Mouse (Mus musculus) small intestine, adult 2 months (tissue): Measurements from ENCODE around the gene Kcnj5.

ENCODE experiments used
- CTCF ChIP-seq: fragments of 200-500 bp; IDR thresholded peaks from 2 replicates; pipeline ENCODE4 v1.5.1; 2012; ENCODE audit warnings: low read depth, mild to moderate bottlenecking, control low read depth, inconsistent platforms, low read length, moderate library complexity, mixed read lengths; ENCODE audit not compliant: insufficient replicate concordance, insufficient read length; ENCODE audit errors: extremely low read depth
- POLR2A ChIP-seq: fragments of 200-500 bp; IDR thresholded peaks from 2 replicates; pipeline ENCODE4 v1.6.1; 2012; ENCODE audit warnings: low read depth, mild to moderate bottlenecking, control low read depth, inconsistent platforms, low read length, moderate library complexity

DNA sequence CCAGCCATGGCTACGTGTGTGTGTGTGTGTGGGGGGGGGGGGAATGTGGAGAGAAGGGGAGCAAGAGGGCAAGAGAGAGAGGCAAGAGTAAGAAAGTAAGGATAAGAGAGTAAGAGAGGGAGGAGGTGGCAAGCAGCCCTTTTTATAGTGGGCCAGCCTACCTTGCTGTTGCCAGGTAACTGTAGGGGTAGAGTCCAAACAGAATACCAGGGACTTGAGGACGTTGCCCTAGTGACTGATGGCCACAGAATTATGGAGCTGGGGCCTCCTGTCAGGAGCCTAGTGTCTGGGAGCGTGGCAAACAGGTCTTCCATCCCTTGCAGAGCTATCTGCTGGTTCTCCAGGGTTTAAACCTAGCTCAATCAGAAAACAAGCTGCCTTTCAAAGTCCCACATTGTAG is 64.4 kb downstream of the Kcnj5 start:
- no peak for TF ChIP-seq CTCF
- no peak for TF ChIP-seq POLR2A
